Mouse (Mus musculus) midbrain, embryonic 16.5 days (tissue): ENCODE data around the gene Nyx. TPM values are rescaled to one million over a fixed set of nuclear protein-coding genes. Genes with fewer than 3 reads are reported as not detected.

Experiments
- ATAC-seq: fragments of 200-750 bp; cut with Nextera tagmentation; 2 replicates; pipeline ENCODE4 v1.8.0; 2017; ENCODE audit warnings: moderate TSS enrichment
- H3K27ac ChIP-seq: fragments of 300-500 bp; sonication (generic); 2 replicates; pipeline ENCODE4 v1.5.1; 2014; ENCODE audit warnings: mild to moderate bottlenecking, low read length, mixed read lengths
- H3K27me3 ChIP-seq: fragments of 300-500 bp; sonication (generic); 2 replicates; pipeline ENCODE4 v1.6.1; 2014; ENCODE audit warnings: low read depth, low read length, mixed read lengths; ENCODE audit not compliant: control insufficient read depth, insufficient read depth
- H3K36me3 ChIP-seq: fragments of 300-500 bp; sonication (generic); 2 replicates; pipeline ENCODE4 v1.6.1; 2014; ENCODE audit warnings: mild to moderate bottlenecking, low read length, moderate library complexity, mixed read lengths; ENCODE audit not compliant: control insufficient read depth, insufficient read depth
- H3K4me1 ChIP-seq: fragments of 300-500 bp; sonication (generic); 2 replicates; pipeline ENCODE4 v1.6.1; 2014; ENCODE audit warnings: mild to moderate bottlenecking, low read length, mixed read lengths; ENCODE audit not compliant: control insufficient read depth, insufficient read depth
- H3K4me2 ChIP-seq: fragments of 300-500 bp; sonication (generic); 2 replicates; pipeline ENCODE4 v1.6.1; 2014; ENCODE audit warnings: mild to moderate bottlenecking, low read length, mixed read lengths
- H3K4me3 ChIP-seq: fragments of 300-500 bp; sonication (generic); 2 replicates; pipeline ENCODE4 v1.5.1; 2014; ENCODE audit warnings: low read depth, mild to moderate bottlenecking, low read length, moderate library complexity, mixed read lengths
- H3K9ac ChIP-seq: fragments of 300-500 bp; sonication (generic); 2 replicates; pipeline ENCODE4 v1.6.1; 2014; ENCODE audit warnings: low read depth, low read length, mixed read lengths
- H3K9me3 ChIP-seq: fragments of 300-500 bp; sonication (generic); replicated peaks from 2 replicates; pipeline ENCODE4 v1.6.1; 2014; ENCODE audit warnings: mild to moderate bottlenecking, low read length, mixed read lengths; ENCODE audit not compliant: control insufficient read depth, poor library complexity, severe bottlenecking
- WGBS: fragments of 180-500 bp; shearing (Covaris S2); extraction: QIAGEN DNeasy Blood & Tissue Kit; methylation state at CpG from one replicate; pipeline ENCODE4 v1.1.7; 2014; 5-methylcytosine and 5-hydroxymethylcytosine counted together
- polyA plus RNA-seq: library from polyadenylated mRNA; unstranded; fragments of >200 nt; fragmentation: Nextera tagmentation; extraction: Ambion mirVana; gene quantifications from 2 replicates; pipeline ENCODE4 v1.2.1, GENCODE M21; 2015

The Nyx gene
- polyA plus RNA-seq, 1 experiment from 2014 or later, result 0.23 TPM

DNA sequence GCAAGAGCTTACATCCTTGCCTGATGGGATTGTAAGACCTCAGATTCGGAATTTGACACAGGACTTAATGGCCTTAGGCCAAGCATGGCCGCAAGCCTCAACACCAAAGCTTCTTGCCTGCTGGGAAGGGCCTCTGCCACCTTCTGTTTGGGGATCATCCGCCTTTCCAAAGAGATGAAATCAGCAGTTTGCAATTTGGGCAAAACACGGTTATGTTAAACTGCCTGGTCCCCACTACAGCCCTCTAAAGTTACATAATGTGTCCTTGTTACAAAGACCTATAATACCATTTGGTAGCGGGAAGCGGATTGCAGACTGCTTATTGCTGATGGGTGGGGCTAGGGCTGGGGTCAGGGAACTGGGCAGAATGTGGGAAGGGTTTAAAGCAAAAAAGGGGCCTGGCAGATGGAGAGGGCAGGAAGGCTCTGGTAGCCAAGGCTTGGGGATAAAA lies 1.2 kb downstream of the Nyx start:
- no peaks in the 10 kb centered on the region for H3K9me3 ChIP-seq
- H3K4me3 ChIP-seq, result no peak overlapping the region
- WGBS, result 72% methylated on average over 6 of the region's 6 CpGs
- H3K27me3 ChIP-seq, result no peaks in the 10 kb centered on the region
- H3K9ac ChIP-seq, result no peak overlapping the region
- H3K27ac ChIP-seq, result no peak overlapping the region
- no peak overlapping the region for H3K4me2 ChIP-seq
- ATAC-seq, result no peak
- no peaks in the 10 kb centered on the region for H3K36me3 ChIP-seq
- no peaks in the 10 kb centered on the region for H3K4me1 ChIP-seq

- H3K9me3 ChIP-seq, result no peaks in the 10 kb centered on the region
- H3K9ac ChIP-seq, result no peak overlapping the region
- 71% methylated on average over 9 of the region's 9 CpGs for WGBS
- H3K27me3 ChIP-seq, result no peaks in the 10 kb centered on the region
- no peak for ATAC-seq
- H3K4me2 ChIP-seq, result no peak overlapping the region
- H3K4me1 ChIP-seq, result no peaks in the 10 kb centered on the region
- no peak overlapping the region for H3K4me3 ChIP-seq
- no peaks in the 10 kb centered on the region for H3K36me3 ChIP-seq
- H3K27ac ChIP-seq, result no peak overlapping the region
Observed at GRCm38 (mm10) chrX:13469160-13470116, 3.5 kb downstream of the Nyx start.

DNA sequence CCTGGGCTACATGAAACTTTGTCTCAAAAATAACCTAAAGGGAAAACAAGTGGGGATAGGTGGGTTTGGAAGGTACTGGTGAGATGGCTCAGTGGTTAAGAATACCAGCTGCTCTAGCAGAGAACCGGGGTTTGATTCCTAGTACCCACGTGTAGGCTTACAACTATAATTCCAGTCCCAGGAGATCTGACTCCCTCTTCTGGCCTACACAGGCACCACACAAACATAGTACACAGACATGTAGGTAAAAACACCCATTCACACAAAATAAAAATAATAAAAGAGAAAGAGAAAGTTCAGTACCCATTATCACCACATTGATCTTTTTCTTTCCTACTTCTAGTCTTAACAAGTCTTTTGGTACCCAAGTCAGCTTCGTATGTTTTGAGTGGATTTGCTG lies 6.0 kb downstream of the Nyx start:
- H3K9me3 ChIP-seq, result no peaks in the 10 kb centered on the region; the same call in 1 of the 2 replicates
- H3K4me2 ChIP-seq, result no peak overlapping the region
- H3K9ac ChIP-seq, result no peak overlapping the region
- 72% methylated on average over 3 of the region's 3 CpGs for WGBS
- no peaks in the 10 kb centered on the region for H3K27me3 ChIP-seq
- H3K4me1 ChIP-seq, result no peaks in the 10 kb centered on the region
- H3K4me3 ChIP-seq, result no peak overlapping the region
- no peaks in the 10 kb centered on the region for H3K36me3 ChIP-seq
- no peak for ATAC-seq
- H3K27ac ChIP-seq, result no peak overlapping the region

GRCm38 (mm10) chrX:13472751-13473225 lies 6.9 kb downstream of the Nyx start:
- H3K27me3 ChIP-seq, result no peaks in the 10 kb centered on the region
- no peaks in the 10 kb centered on the region for H3K4me1 ChIP-seq
- WGBS, result 93% methylated on average over 4 of the region's 4 CpGs
- ATAC-seq, result no peak
- H3K4me3 ChIP-seq, result no peak overlapping the region
- no peak overlapping the region for H3K27ac ChIP-seq
- no peak overlapping the region for H3K4me2 ChIP-seq
- no peak overlapping the region for H3K9ac ChIP-seq
- no peaks in the 10 kb centered on the region; the same call in 1 of the 2 replicates for H3K9me3 ChIP-seq
- H3K36me3 ChIP-seq, result no peaks in the 10 kb centered on the region

DNA sequence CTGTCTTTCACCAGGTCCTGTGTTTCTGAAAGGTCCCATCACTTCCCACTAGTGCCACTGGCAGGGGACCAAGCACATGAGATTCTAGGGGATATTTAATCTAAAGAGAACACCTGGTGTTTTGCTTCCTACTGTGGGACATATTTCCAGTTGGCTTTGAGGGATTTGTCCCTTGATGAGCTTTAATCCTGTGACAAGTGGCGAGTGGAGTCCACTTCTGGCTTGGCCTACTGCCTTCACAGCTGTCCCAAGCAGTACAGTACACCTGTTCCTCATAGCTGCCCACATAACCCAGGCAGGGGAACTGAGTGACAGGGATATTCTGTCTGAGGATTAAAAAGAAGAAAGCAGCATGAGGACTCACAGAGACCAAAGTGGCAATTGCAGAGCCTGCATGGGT lies 9.5 kb downstream of the Nyx start:
- Histone ChIP-seq H3K9me3 (no peaks in the 10 kb centered on the region; the same call in 1 of the 2 replicates), H3K9ac (no peak overlapping the region), H3K4me3 (no peak overlapping the region), H3K27me3 (no peaks in the 10 kb centered on the region), H3K4me1 (no peaks in the 10 kb centered on the region), H3K27ac (no peak overlapping the region), H3K4me2 (no peak overlapping the region), H3K36me3 (no peaks in the 10 kb centered on the region)
- no peak for ATAC-seq
- WGBS, result 50% methylated on average over 1 of the region's 1 CpGs

- 64% methylated on average over 2 of the region's 2 CpGs for WGBS
- Histone ChIP-seq H3K4me3 (no peak overlapping the region), H3K27ac (no peak overlapping the region), H3K4me2 (no peak overlapping the region), H3K9me3 (no peaks in the 10 kb centered on the region; the same call in 1 of the 2 replicates), H3K4me1 (no peaks in the 10 kb centered on the region), H3K36me3 (no peaks in the 10 kb centered on the region), H3K27me3 (no peaks in the 10 kb centered on the region), H3K9ac (no peak overlapping the region)
- no peak for ATAC-seq
Observed at GRCm38 (mm10) chrX:13477596-13477995, 11.7 kb downstream of the Nyx start.

DNA sequence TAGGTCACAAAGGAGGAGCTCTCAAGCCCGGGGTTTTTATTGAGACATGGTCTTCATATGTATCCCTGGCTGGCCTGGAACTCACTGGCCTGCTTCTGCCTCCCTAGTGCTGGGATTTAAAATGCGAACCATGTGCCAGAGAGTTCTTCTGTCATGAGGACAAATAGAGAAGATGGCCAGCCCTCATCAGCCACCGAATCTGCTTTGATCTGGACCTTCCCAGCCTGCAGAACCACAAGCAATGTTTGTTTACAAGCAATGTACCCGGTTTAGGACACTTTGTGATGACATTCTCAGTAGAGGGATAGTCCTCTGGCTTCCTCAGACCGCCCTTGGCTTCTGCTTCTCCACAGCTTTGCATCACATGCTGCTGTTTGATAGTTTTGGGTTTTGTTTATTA lies 12.4 kb downstream of the Nyx start:
- Histone ChIP-seq H3K4me1 (no peaks in the 10 kb centered on the region), H3K27ac (no peak overlapping the region), H3K9ac (no peak overlapping the region), H3K9me3 (no peaks in the 10 kb centered on the region; the same call in 1 of the 2 replicates), H3K4me3 (no peak overlapping the region), H3K4me2 (no peak overlapping the region), H3K36me3 (no peaks in the 10 kb centered on the region), H3K27me3 (no peaks in the 10 kb centered on the region)
- 66% methylated on average over 5 of the region's 5 CpGs for WGBS
- ATAC-seq, result no peak

DNA sequence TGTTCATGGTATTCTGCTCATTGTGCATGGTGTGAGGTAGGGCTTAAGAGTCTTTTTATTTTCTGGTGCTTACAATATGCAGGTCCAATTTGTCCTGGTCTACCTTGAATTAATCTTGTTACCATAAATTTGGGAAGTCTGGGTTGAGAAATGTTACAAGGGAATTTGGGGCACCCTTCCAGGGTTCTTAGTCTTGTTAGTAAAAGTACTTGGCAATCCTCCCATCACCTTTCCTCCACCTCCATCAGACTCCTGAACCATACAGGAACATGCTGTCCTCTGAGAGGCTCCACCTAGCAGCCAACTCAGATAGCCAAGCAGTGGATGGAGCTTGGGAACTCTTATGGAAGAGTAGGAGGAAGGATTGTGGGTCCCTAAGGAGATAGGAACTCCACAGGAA lies 13.7 kb downstream of the Nyx start:
- no peak overlapping the region for H3K4me3 ChIP-seq

DNA sequence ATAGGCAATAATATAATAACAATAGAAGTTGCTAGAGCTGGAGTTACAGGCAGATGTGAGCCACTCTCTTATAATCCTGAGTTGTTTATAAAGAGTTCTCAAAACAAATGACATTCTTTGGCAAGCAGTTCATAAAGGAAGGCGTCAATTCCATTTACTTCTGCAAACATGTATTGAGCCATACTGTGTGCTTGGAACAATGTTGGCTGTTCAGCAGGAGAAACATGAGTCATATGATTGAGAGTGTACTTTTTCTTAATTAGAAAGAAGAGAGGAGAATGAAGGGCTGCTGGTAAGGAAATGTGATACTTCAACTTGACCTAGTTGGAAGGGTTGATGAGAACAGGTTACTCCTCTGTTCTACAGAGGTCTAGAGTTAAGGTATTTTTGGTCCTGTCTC lies 16.7 kb downstream of the Nyx start:
- Histone ChIP-seq H3K27me3 (no peaks in the 10 kb centered on the region), H3K36me3 (no peaks in the 10 kb centered on the region), H3K9ac (no peak overlapping the region), H3K4me3 (no peak overlapping the region), H3K4me2 (no peak overlapping the region), H3K9me3 (0 out of 2 replicates have a peak, but pooled peaks cover 5% of the 10 kb centered on the region), H3K27ac (no peak overlapping the region), H3K4me1 (no peaks in the 10 kb centered on the region)
- 76% methylated on average over 1 of the region's 1 CpGs for WGBS
- ATAC-seq, result no peak

More for the DNA sequence above, 13.7 kb downstream of the Nyx start:
- no peaks in the 10 kb centered on the region for H3K4me1 ChIP-seq
- no peak overlapping the region for H3K9ac ChIP-seq
- ATAC-seq, result no peak
- H3K27ac ChIP-seq, result no peak overlapping the region
- H3K27me3 ChIP-seq, result no peaks in the 10 kb centered on the region
- no peaks in the 10 kb centered on the region for H3K36me3 ChIP-seq
- H3K9me3 ChIP-seq, result no peaks in the 10 kb centered on the region; the same call in 1 of the 2 replicates
- H3K4me2 ChIP-seq, result no peak overlapping the region
